Mouse (Mus musculus) ES-E14 (cell line): ENCODE data around the gene Olfr698. TPM values are rescaled to one million over a fixed set of nuclear protein-coding genes. Genes with fewer than 3 reads are reported as not detected.
"Not testable (repeated sequence)": the region's sequence is repeated elsewhere in the genome, so short reads cannot be mapped to it uniquely, and the experiment has no call there.

ENCODE experiments used
- DNase-seq: peaks from one replicate; pipeline ENCODE4 v3.0.0-alpha.2; 2013; ENCODE audit warnings: low read depth, low spot score
- H3K27ac ChIP-seq: 2 replicates; pipeline ENCODE4 v1.5.1; 2012; ENCODE audit warnings: low read depth, mild to moderate bottlenecking, low read length, moderate library complexity, mixed read lengths; ENCODE audit not compliant: poor library complexity, insufficient read depth, severe bottlenecking
- H3K36me3 ChIP-seq: 2 replicates; pipeline ENCODE4 v1.6.1; 2012; ENCODE audit warnings: mild to moderate bottlenecking, low read length, moderate library complexity, mixed read lengths; ENCODE audit not compliant: control insufficient read depth, poor library complexity, insufficient read depth, severe bottlenecking
- H3K4me1 ChIP-seq, 2 experiments: fragments of 150-350 bp in 1 of 2; sonication (generic) in 1 of 2; 2 replicates each; pipeline ENCODE4 v1.6.1; 2012; ENCODE audit warnings: low read length in 2 of 2, mild to moderate bottlenecking in 1 of 2, mixed read lengths in 1 of 2; ENCODE audit not compliant: control insufficient read depth in 2 of 2, insufficient read depth in 2 of 2, poor library complexity in 1 of 2
- H3K4me3 ChIP-seq, 2 experiments: fragments of 150-350 bp in 1 of 2; sonication (generic) in 1 of 2; 2 replicates each; pipeline ENCODE4 v1.5.1; 2012; ENCODE audit warnings: low read length in 2 of 2, low read depth in 1 of 2, mild to moderate bottlenecking in 1 of 2, mixed read lengths in 1 of 2; ENCODE audit not compliant: insufficient read depth in 1 of 2, poor library complexity in 1 of 2, severe bottlenecking in 1 of 2
- H3K9ac ChIP-seq: 2 replicates; pipeline ENCODE4 v1.6.1; 2012; ENCODE audit warnings: low read depth, mild to moderate bottlenecking, low read length, mixed read lengths; ENCODE audit not compliant: poor library complexity, insufficient read depth, severe bottlenecking
- H3K9me3 ChIP-seq: fragments of 150-350 bp; sonication (generic); 2 replicates; pipeline ENCODE4 v1.6.1; 2012; ENCODE audit warnings: low read depth, mild to moderate bottlenecking, low read length; ENCODE audit not compliant: control insufficient read depth, insufficient read depth
- CHD2 ChIP-seq: IDR thresholded peaks from 2 replicates; pipeline ENCODE4 v1.6.1; 2014; ENCODE audit warnings: mild to moderate bottlenecking, low read depth, low read length, inconsistent platforms
- HCFC1 ChIP-seq: IDR thresholded peaks from 2 replicates; pipeline ENCODE4 v1.6.1; 2012; ENCODE audit warnings: low read length, inconsistent platforms, borderline replicate concordance; ENCODE audit not compliant: insufficient read depth
- MAFK ChIP-seq: IDR thresholded peaks from 2 replicates; pipeline ENCODE4 v1.6.1; 2014; ENCODE audit warnings: mild to moderate bottlenecking, low read depth, low read length, inconsistent platforms; ENCODE audit not compliant: insufficient read depth
- ZC3H11A ChIP-seq: IDR thresholded peaks from 2 replicates; pipeline ENCODE4 v1.6.1; 2012; ENCODE audit warnings: low read depth, mild to moderate bottlenecking, inconsistent platforms, low read length, borderline replicate concordance
- ZNF384 ChIP-seq: IDR thresholded peaks from 2 replicates; pipeline ENCODE4 v1.6.1; 2012; ENCODE audit warnings: low read depth, low read length, inconsistent platforms
- in situ Hi-C, 2 experiments: fragments of 600-800 bp; cut with MboI; formaldehyde crosslinking; loops; one replicate each; pipeline ENCODE4 v1.15.1; 2025; ENCODE audit warnings: low sequenced_read_pairs in 2 of 2, inconsistent platforms in 1 of 2; ENCODE audit not compliant: unreplicated experiment in 2 of 2
- total RNA-seq: library from RNA; depleted of rRNA; stranded (reverse); fragments of 300-350 nt; gene quantifications from 2 replicates; pipeline ENCODE4 v1.2.3, GENCODE M21; 2012; rRNA removed

Olfr698 gene
- total RNA-seq, 1 experiment: not detected

GRCm38 (mm10) chr7:106716296-106716695 is 38.9 kb downstream of the Olfr698 start, which contains the start of gene Olfr695:
TSS of gene Olfr695 (minus strand) at chr7:106716396.
- no peak for TF ChIP-seq MAFK
- no peak for TF ChIP-seq HCFC1
- TF ChIP-seq ZNF384: no peak
- TF ChIP-seq CHD2: no peak
- Histone ChIP-seq H3K9ac (no peak within 1 kb of the TSS), H3K4me1 (no peaks in the 10 kb centered on the region), H3K27ac (no peak within 1 kb of the TSS), H3K4me3 (no peak within 1 kb of the TSS), H3K36me3 (no peaks in the 10 kb centered on the region), H3K9me3 (no peaks in the 10 kb centered on the region)
- in situ Hi-C loops: no loop called here
- no peak for DNase-seq

- H3K9me3 ChIP-seq: no peaks in the 10 kb centered on the region
- no peaks in the 10 kb centered on the region for H3K4me1 ChIP-seq
- no peak overlapping the region for H3K27ac ChIP-seq
- H3K4me3 ChIP-seq: no peak overlapping the region
- H3K9ac ChIP-seq: no peak overlapping the region
- in situ Hi-C loops: no loop called here
- no peaks in the 10 kb centered on the region for H3K36me3 ChIP-seq
- no peak for DNase-seq
- TF ChIP-seq HCFC1 (no peak), CHD2 (no peak), ZC3H11A (no peak), MAFK (no peak), ZNF384 (no peak)
Measured at GRCm38 (mm10) chr7:106711463-106711862, 43.7 kb downstream of the Olfr698 start.

- H3K27ac ChIP-seq, in situ Hi-C loops, H3K36me3 ChIP-seq, DNase-seq, H3K4me3 ChIP-seq, H3K9me3 ChIP-seq, H3K9ac ChIP-seq, H3K4me1 ChIP-seq: not testable (repeated sequence)
Measured at GRCm38 (mm10) chr7:106707705-106708104, 47.5 kb downstream of the Olfr698 start.

Other genes with a start within 250 kb of the Olfr698 start
- not detected in 2 replicates for gene Olfr693, start 74.8 kb downstream of the Olfr698 start, total RNA-seq
- gene Olfr694, start 63.6 kb downstream of the Olfr698 start, total RNA-seq: not detected in 2 replicates
- not detected in 2 replicates for gene Olfr695, start 39.0 kb downstream of the Olfr698 start, total RNA-seq
- not detected in 2 replicates for gene Olfr697, start 13.0 kb downstream of the Olfr698 start, total RNA-seq
- 0.42 and 0.49 TPM in 2 replicates for gene Olfr699, start 37.8 kb upstream of the Olfr698 start, total RNA-seq
- gene Olfr700, start 53.4 kb upstream of the Olfr698 start, total RNA-seq: not detected in 2 replicates
- 0.31 TPM in 1 of 2 replicates, not detected in the other for gene Olfr701, start 58.7 kb upstream of the Olfr698 start, total RNA-seq
- gene Olfr702, start 78.5 kb upstream of the Olfr698 start, total RNA-seq: not detected in 2 replicates
- not detected in 2 replicates for gene Olfr703, start 88.0 kb upstream of the Olfr698 start, total RNA-seq
- not detected in 2 replicates for gene Olfr704, start 107.8 kb upstream of the Olfr698 start, total RNA-seq
- gene Olfr705, start 121.5 kb upstream of the Olfr698 start, total RNA-seq: 0.13 and 0.26 TPM in 2 replicates
- not detected in 2 replicates for gene Olfr706, start 132.8 kb upstream of the Olfr698 start, total RNA-seq
- gene Olfr707, start 145.8 kb upstream of the Olfr698 start, total RNA-seq: not detected in 2 replicates
- gene Olfr1532-ps1, start 152.6 kb upstream of the Olfr698 start, total RNA-seq: not detected in 2 replicates
- gene Olfr709-ps1, start 176.8 kb upstream of the Olfr698 start, total RNA-seq: not detected in 2 replicates
- gene Olfr710, start 192.9 kb upstream of the Olfr698 start, total RNA-seq: not detected in 2 replicates
- not detected in 2 replicates for gene Olfr6, start 208.5 kb upstream of the Olfr698 start, total RNA-seq
- gene Olfr711, start 220.1 kb upstream of the Olfr698 start, total RNA-seq: not detected in 2 replicates